In the genomic region with DNA sequence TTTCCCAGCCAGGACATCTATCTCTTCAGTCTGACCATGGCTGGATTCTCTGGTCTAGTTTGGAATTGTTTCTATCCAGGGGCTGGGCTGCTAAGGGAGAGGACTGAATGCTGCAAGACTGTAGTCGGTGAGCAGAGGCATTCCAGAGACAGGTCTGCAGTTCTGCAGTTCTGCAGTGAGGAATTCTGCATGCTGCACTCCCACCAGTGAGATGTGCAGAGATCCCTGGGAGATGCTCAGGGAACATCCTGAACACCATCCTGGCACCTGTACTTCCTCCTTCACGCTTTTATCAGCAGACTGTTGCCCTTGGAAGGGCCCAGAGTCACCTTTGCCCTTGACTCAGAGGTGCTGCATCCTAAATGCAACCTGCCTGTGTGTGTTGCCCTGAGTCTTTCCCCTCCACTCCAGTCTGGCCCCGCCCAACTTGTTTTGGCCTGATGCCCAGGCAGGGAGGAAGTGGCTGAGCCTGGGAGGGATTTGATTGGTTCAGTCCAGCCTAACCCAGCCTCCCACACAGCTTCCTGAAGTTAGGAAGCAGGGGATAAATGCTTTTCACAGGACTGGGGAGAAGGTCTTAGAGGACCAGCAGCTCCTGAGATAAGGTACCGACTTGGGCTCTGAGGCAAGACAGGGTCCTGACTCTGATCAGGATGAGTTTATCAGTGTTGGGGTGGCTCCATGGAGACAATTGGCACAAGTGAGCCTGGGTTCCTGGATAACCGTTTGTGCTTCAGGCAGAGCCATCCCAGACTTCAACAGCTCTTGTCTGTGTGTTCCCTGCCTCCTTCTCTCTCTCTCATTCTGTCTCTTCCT, we compare ENCODE assay signal across 8 mouse cellular contexts. TPM values are rescaled to one million over a fixed set of nuclear protein-coding genes. Genes with fewer than 3 reads are reported as not detected.
DNase-seq lines count a peak whose midpoint lies in the region; ATAC-seq lines count a peak whose summit lies in the region.
"Not testable (repeated sequence)": the region's sequence is repeated elsewhere in the genome, so short reads cannot be mapped to it uniquely, and the experiment has no call there.

A gene (plus strand): TSS at position 508 of the 816 bp plus-strand sequence.

- H3K4me3 ChIP-seq in hindbrain, embryonic 13.5 days: peak within 1 kb of the TSS; percentile 46

- peak; percentile 95 for ATAC-seq in hindbrain, embryonic 13.5 days (ENCODE audit: low FRiP score)

- not testable (repeated sequence) for H3K27me3 ChIP-seq in hindbrain, embryonic 13.5 days

- not testable (repeated sequence) for H3K9me3 ChIP-seq in hindbrain, embryonic 13.5 days

- DNase-seq in Muller cell, postnatal 12 days (ENCODE audit: inconsistent ontology term): peak; percentile 89
- DNase-seq in cerebellum, postnatal 10 days: peak; percentile 97
- DNase-seq in frontal cortex, postnatal 25 days (ENCODE audit: low spot score in 2 of 2): peak; percentile 27 to 60
- DNase-seq in layer of hippocampus, postnatal 25 days (ENCODE audit: extremely low spot score in 1 of 2, low spot score in 1 of 2): peak; percentile 51 to 71
- peak; percentile 92 for DNase-seq in lung, postnatal 14 days
- peak; percentile 89 for DNase-seq in ovary, postnatal 36 days (ENCODE audit: low spot score)
- peak; percentile 82 for DNase-seq in thymus, postnatal 25 days

- peak within 1 kb of the TSS; percentile 68 for H3K9ac ChIP-seq in hindbrain, embryonic 13.5 days

- H3K4me1 ChIP-seq in hindbrain, embryonic 13.5 days (replicated peaks): peaks cover 16% of the 10 kb centered on the region

- not testable (repeated sequence) for H3K27ac ChIP-seq in hindbrain, embryonic 13.5 days

- peak within 1 kb of the TSS; percentile 60 for H3K4me2 ChIP-seq in hindbrain, embryonic 13.5 days

- not testable (repeated sequence) for H3K36me3 ChIP-seq in hindbrain, embryonic 13.5 days

- 13% methylated on average over 5 of the region's 5 CpGs for WGBS in hindbrain, embryonic 13.5 days

RNA-seq across cellular contexts. Expression of the gene that starts here (rescaled TPM):
- 19.9 and 23.4 TPM in 2 replicates for polyA plus RNA-seq in hindbrain, embryonic 13.5 days (2015; fragmentation: Nextera tagmentation; extraction: Ambion mirVana)
- total RNA-seq in layer of hippocampus, postnatal 25 days (2021): 10 to 100 TPM in 1 of 2 experiments, 1 to 10 TPM in 1; 7.0 to 10.3 TPM

Comparison
In these comparisons a context has a peak if more than half of its experiments do, and no peak if none do; other contexts are left out.
1. DNase-seq: peak in every context shown above with its lines; median percentile 97 in cerebellum, postnatal 10 days; 92 in lung, postnatal 14 days; 89 in Muller cell, postnatal 12 days; 89 in ovary, postnatal 36 days; 82 in thymus, postnatal 25 days; 61 in layer of hippocampus, postnatal 25 days; 44 in frontal cortex, postnatal 25 days.